Mouse (Mus musculus): ENCODE data around the gene Bphl. TPM values are rescaled to one million over a fixed set of nuclear protein-coding genes. Genes with fewer than 3 reads are reported as not detected.
A peak's percentile ranks its signal among the peaks of the same experiment; 100 is the strongest.

The Bphl gene
- polyA plus RNA-seq (2011; ENCODE audit: insufficient read depth, insufficient read length, low read depth, missing spikeins): 15.7 and 25.9 TPM in 2 replicates

DNA sequence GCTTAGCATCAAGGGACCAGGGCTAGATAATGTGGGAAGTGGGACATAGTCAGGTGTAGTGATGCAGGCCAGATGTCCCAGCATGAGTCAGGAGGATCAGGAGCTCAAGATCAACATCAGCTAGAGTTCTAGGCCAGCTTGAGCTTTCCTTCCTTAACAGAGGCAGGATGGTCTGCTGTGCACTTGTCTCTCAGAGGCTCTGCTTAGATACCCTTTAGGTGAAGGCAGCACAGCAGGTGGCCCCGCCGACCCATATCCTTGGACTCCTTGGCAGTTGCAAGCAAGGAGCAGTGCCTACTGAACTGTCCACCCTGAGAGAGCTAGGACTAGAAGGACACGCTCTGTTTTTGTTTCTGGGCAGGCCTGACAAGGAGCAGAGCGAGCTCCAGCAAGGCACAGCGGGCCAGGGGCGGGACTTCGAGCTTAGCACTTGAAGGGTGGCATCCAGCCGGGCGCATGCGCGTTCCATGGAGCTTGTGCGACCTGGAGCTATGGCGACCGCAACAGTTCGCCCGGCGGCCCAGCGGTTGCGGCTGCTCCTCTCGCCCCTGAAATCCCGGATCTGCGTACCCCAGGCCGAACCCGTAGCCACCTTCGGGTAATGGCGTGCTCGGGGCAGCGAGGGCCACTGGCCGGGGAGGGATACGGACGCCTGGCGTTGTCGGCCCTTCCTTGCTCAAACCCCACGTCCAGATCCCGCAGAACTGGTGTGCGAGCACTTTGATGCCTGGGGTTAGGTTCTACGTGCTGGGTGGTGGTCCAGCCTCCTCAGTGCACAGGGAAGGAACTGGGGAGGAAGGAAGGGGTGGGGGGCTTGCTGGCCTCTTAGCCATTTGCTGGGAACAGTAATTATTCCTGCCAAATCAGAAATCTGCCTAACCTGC lies at the start of gene Bphl:
Bphl (plus strand) TSS at position 426 of the 884 bp plus-strand sequence.
- H3K4me3 ChIP-seq (ENCODE audit: low read depth, low read length): peak within 1 kb of the TSS; percentile 73
- no peak for TF ChIP-seq EP300 (IDR thresholded peaks at IDR 0.05; ENCODE audit: insufficient read depth, low read depth, low read length)
- TF ChIP-seq POLR2A (IDR thresholded peaks at IDR 0.05; ENCODE audit: insufficient read depth, low read length): peak; percentile 61
- H3K4me1 ChIP-seq (ENCODE audit: control insufficient read depth, insufficient read depth, low read length): peaks cover 3% of the 10 kb centered on the region
- no peak within 1 kb of the TSS for H3K27ac ChIP-seq (ENCODE audit: insufficient read depth, low read length)
- no peaks in the 10 kb centered on the region for H3K36me3 ChIP-seq (ENCODE audit: control insufficient read depth, insufficient read depth, low read length, poor library complexity, severe bottlenecking)
- peak within 1 kb of the TSS; percentile 59 for H3K9ac ChIP-seq (ENCODE audit: low read depth, poor library complexity, severe bottlenecking)
- no peaks in the 10 kb centered on the region for H3K9me3 ChIP-seq (replicated peaks; ENCODE audit: control insufficient read depth, insufficient read depth, low read length, poor library complexity, severe bottlenecking)
- H3K27me3 ChIP-seq (ENCODE audit: control insufficient read depth, insufficient read depth, low read length, poor library complexity, severe bottlenecking): no peaks in the 10 kb centered on the region

DNA sequence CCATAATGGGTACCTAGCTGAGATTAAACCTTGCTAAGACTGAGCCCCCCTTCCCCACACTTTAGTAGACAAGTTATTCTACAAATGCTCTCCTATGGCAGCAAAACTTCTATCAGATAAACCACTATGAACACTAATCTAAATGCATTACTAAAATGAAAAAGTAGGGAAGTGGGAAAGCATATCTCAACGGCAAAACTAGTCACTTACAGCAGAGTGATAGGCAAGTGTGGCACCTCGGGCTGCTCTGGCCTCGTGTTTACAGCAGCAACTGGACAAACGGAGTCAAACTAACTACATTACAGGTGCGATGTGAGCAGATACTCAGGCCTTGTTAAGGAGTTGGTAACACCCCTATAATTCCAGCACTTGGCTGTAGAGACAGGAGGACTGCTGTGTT lies 47.8 kb upstream of the Bphl start:
- H3K27ac ChIP-seq (ENCODE audit: insufficient read depth, low read length): no peak overlapping the region
- no peaks in the 10 kb centered on the region for H3K9me3 ChIP-seq (replicated peaks; ENCODE audit: control insufficient read depth, insufficient read depth, low read length, poor library complexity, severe bottlenecking)
- no peaks in the 10 kb centered on the region for H3K27me3 ChIP-seq (ENCODE audit: control insufficient read depth, insufficient read depth, low read length, poor library complexity, severe bottlenecking)
- H3K4me1 ChIP-seq (ENCODE audit: control insufficient read depth, insufficient read depth, low read length): peaks cover 2% of the 10 kb centered on the region
- TF ChIP-seq POLR2A (IDR thresholded peaks at IDR 0.05; ENCODE audit: insufficient read depth, low read length) (no peak), EP300 (IDR thresholded peaks at IDR 0.05; ENCODE audit: insufficient read depth, low read depth, low read length) (no peak), CTCF (IDR thresholded peaks at IDR 0.05; ENCODE audit: low read depth, low read length) (no peak)
- no peak overlapping the region for H3K9ac ChIP-seq (ENCODE audit: low read depth, poor library complexity, severe bottlenecking)
- H3K36me3 ChIP-seq (ENCODE audit: control insufficient read depth, insufficient read depth, low read length, poor library complexity, severe bottlenecking): peaks cover 6% of the 10 kb centered on the region
- no peak overlapping the region for H3K4me3 ChIP-seq (ENCODE audit: low read depth, low read length)

DNA sequence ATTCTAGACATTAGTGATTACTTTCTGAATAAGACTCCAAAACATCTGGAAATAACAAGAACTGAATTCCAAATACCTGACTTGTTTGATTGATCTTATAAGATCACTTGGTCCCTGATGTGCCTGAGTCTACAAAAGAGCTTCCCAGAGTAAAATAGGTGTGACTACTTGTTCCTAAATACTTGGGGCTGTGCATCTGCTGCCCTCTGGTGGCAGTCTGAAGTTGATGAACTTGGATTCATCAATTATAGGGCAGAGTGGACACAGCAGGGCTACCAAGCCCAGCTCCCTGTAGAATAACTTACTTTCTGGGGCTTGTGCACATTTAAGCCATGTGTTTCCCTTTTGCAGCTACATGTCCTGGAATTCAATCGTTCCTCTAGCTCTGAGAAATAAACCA lies 42.2 kb upstream of the Bphl start:
- H3K4me1 ChIP-seq (ENCODE audit: control insufficient read depth, insufficient read depth, low read length): no peaks in the 10 kb centered on the region
- H3K27ac ChIP-seq (ENCODE audit: insufficient read depth, low read length): no peak overlapping the region
- H3K9ac ChIP-seq (ENCODE audit: low read depth, poor library complexity, severe bottlenecking): no peak overlapping the region
- H3K27me3 ChIP-seq (ENCODE audit: control insufficient read depth, insufficient read depth, low read length, poor library complexity, severe bottlenecking): no peaks in the 10 kb centered on the region
- no peaks in the 10 kb centered on the region for H3K36me3 ChIP-seq (ENCODE audit: control insufficient read depth, insufficient read depth, low read length, poor library complexity, severe bottlenecking)
- no peaks in the 10 kb centered on the region for H3K9me3 ChIP-seq (replicated peaks; ENCODE audit: control insufficient read depth, insufficient read depth, low read length, poor library complexity, severe bottlenecking)
- H3K4me3 ChIP-seq (ENCODE audit: low read depth, low read length): no peak overlapping the region
- TF ChIP-seq CTCF (IDR thresholded peaks at IDR 0.05; ENCODE audit: low read depth, low read length): peak; percentile 53
- no peak for TF ChIP-seq EP300 (IDR thresholded peaks at IDR 0.05; ENCODE audit: insufficient read depth, low read depth, low read length)

DNA sequence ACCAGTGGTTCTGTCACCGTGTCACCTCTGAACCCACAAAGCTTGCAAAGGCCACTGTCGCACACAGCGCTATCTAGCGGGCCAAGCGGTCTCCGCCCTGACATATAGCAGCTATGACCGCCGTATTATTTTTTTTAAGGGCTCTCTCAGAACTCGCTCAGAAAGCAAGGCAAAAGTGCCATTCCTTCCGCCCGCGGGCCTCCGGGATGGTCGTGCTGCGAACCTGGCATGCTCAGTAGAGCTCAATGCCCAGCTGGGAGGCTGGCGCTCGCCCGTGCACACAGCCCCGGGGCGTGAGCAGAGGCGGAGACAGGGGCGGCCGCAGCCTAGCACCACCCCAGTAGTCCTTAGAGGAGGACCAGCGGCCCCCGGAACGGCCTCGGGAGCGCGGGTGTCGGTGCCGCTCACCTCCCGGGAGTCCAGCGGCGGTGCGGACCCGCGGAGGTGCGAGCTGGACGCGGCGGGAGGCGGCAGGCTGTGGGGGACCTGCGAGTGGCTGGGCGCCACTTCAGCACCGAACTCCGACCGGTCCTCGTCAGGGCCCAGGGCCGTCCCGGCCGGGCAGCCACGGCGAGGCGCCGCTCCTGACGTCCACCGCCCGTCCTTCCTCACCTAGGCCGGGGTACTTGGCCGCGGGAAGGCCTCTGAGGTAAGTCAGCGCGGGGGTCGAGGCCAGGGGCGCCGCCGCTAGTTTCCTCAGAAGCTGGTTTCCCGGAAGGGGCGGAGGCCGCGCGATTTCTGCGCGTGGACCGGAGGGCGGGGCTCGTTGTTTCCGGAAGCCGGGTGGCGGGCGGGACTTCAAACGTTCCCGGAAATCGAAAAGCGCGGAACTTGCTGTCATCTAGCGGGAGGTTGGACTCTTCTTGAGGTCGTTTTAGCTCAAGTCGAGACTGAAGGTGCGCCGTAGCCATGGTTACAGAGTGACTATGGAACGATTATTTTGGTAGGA lies 35.1 kb upstream of the Bphl start, which contains the start of the genes Ripk1 and Serpinb6a:
Ripk1 (plus strand) TSS at position 306 of the 949 bp plus-strand sequence.
Serpinb6a (minus strand) TSS at position 737 of the 949 bp plus-strand sequence.
- H3K27ac ChIP-seq (ENCODE audit: insufficient read depth, low read length): no peak within 1 kb of the TSS
- H3K27me3 ChIP-seq (ENCODE audit: control insufficient read depth, insufficient read depth, low read length, poor library complexity, severe bottlenecking): no peaks in the 10 kb centered on the region
- no peaks in the 10 kb centered on the region for H3K4me1 ChIP-seq (ENCODE audit: control insufficient read depth, insufficient read depth, low read length)
- 0 out of 2 replicates have a peak, but pooled peaks have one; percentile 29 for TF ChIP-seq EP300 (IDR thresholded peaks at IDR 0.05; ENCODE audit: insufficient read depth, low read depth, low read length)
- peak; percentile 54 for TF ChIP-seq CTCF (IDR thresholded peaks at IDR 0.05; ENCODE audit: low read depth, low read length)
- TF ChIP-seq POLR2A (IDR thresholded peaks at IDR 0.05; ENCODE audit: insufficient read depth, low read length): no peak
- no peaks in the 10 kb centered on the region for H3K9me3 ChIP-seq (replicated peaks; ENCODE audit: control insufficient read depth, insufficient read depth, low read length, poor library complexity, severe bottlenecking)
- no peaks in the 10 kb centered on the region for H3K36me3 ChIP-seq (ENCODE audit: control insufficient read depth, insufficient read depth, low read length, poor library complexity, severe bottlenecking)
- H3K4me3 ChIP-seq (ENCODE audit: low read depth, low read length): peak within 1 kb of the TSS; percentile 87
- peak within 1 kb of the TSS; percentile 80 for H3K9ac ChIP-seq (ENCODE audit: low read depth, poor library complexity, severe bottlenecking)

DNA sequence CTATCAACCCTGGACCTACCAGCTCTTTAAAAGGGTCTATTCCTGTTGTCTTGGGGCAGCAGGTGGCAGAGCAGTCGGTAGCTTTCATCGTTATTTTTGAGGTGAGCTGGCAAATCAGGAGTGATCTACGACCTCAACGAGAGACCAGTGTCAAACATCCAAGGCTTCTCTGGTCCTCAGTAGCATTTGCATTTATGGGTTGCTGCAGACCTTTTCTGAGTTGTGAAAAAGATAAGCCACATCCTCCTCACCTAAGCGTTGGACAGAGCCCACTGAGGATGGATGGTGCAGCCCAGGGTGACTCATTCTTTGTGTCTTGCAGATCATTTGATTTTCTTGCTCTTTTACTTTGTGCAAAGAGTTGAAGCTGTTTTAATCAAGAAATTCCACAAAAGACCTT lies 34.3 kb upstream of the Bphl start:
- no peaks in the 10 kb centered on the region for H3K4me1 ChIP-seq (ENCODE audit: control insufficient read depth, insufficient read depth, low read length)
- peak overlapping the region; percentile 87 for H3K4me3 ChIP-seq (ENCODE audit: low read depth, low read length)
- no peaks in the 10 kb centered on the region for H3K9me3 ChIP-seq (replicated peaks; ENCODE audit: control insufficient read depth, insufficient read depth, low read length, poor library complexity, severe bottlenecking)
- 0 out of 2 replicates have a peak overlapping the region, but pooled peaks have one; percentile 80 for H3K9ac ChIP-seq (ENCODE audit: low read depth, poor library complexity, severe bottlenecking)
- TF ChIP-seq CTCF (IDR thresholded peaks at IDR 0.05; ENCODE audit: low read depth, low read length): no peak
- TF ChIP-seq POLR2A (IDR thresholded peaks at IDR 0.05; ENCODE audit: insufficient read depth, low read length): no peak
- TF ChIP-seq EP300 (IDR thresholded peaks at IDR 0.05; ENCODE audit: insufficient read depth, low read depth, low read length): no peak
- H3K27me3 ChIP-seq (ENCODE audit: control insufficient read depth, insufficient read depth, low read length, poor library complexity, severe bottlenecking): no peaks in the 10 kb centered on the region
- no peak overlapping the region for H3K27ac ChIP-seq (ENCODE audit: insufficient read depth, low read length)
- H3K36me3 ChIP-seq (ENCODE audit: control insufficient read depth, insufficient read depth, low read length, poor library complexity, severe bottlenecking): no peaks in the 10 kb centered on the region

All from ES-Bruce4 (cell line).